Mouse (Mus musculus) limb, embryonic 13.5 days (tissue): ENCODE data around the gene Rab3d. TPM values are rescaled to one million over a fixed set of nuclear protein-coding genes. Genes with fewer than 3 reads are reported as not detected.
A peak's percentile ranks its signal among the peaks of the same experiment; 100 is the strongest.

Experiments
- ATAC-seq: fragments of 200-750 bp; cut with Nextera tagmentation; 2 replicates; pipeline ENCODE4 v1.8.0; 2017; ENCODE audit warnings: low read depth, moderate number of reproducible peaks, moderate TSS enrichment; ENCODE audit not compliant: low FRiP score
- H3K27ac ChIP-seq: fragments of 300-500 bp; sonication (generic); 2 replicates; pipeline ENCODE4 v1.5.1; 2015; ENCODE audit warnings: inconsistent platforms, mild to moderate bottlenecking, moderate library complexity
- H3K27me3 ChIP-seq: fragments of 300-500 bp; sonication (generic); 2 replicates; pipeline ENCODE4 v1.6.1; 2015; ENCODE audit warnings: mild to moderate bottlenecking, inconsistent platforms
- H3K36me3 ChIP-seq: fragments of 300-500 bp; sonication (generic); 2 replicates; pipeline ENCODE4 v1.6.1; 2015; ENCODE audit warnings: inconsistent platforms, mild to moderate bottlenecking, moderate library complexity
- H3K4me1 ChIP-seq: fragments of 300-500 bp; sonication (generic); 2 replicates; pipeline ENCODE4 v1.6.1; 2015; ENCODE audit warnings: inconsistent platforms
- H3K4me2 ChIP-seq: fragments of 300-500 bp; sonication (generic); replicated peaks from 2 replicates; pipeline ENCODE4 v1.6.1; 2015; ENCODE audit warnings: inconsistent platforms, mild to moderate bottlenecking, moderate library complexity
- H3K4me3 ChIP-seq: fragments of 300-500 bp; sonication (generic); 2 replicates; pipeline ENCODE4 v1.5.1; 2015; ENCODE audit warnings: moderate library complexity, mild to moderate bottlenecking, inconsistent platforms
- H3K9ac ChIP-seq: fragments of 300-500 bp; sonication (generic); 2 replicates; pipeline ENCODE4 v1.6.1; 2015; ENCODE audit warnings: mild to moderate bottlenecking, inconsistent platforms
- H3K9me3 ChIP-seq: fragments of 300-500 bp; sonication (generic); 2 replicates; pipeline ENCODE4 v1.6.1; 2016; ENCODE audit warnings: inconsistent platforms
- WGBS: fragments of 180-500 bp; shearing (Covaris S2); methylation state at CpG from one replicate; pipeline ENCODE4 v1.1.7; 2015; 5-methylcytosine and 5-hydroxymethylcytosine counted together
- polyA plus RNA-seq: library from polyadenylated mRNA; unstranded; fragments of >200 nt; fragmentation: Nextera tagmentation; extraction: Ambion mirVana; gene quantifications from 2 replicates; pipeline ENCODE4 v1.2.1, GENCODE M21; 2015

Rab3d gene
- polyA plus RNA-seq, 1 experiment from 2014 or later: 14.0 TPM

GRCm38 (mm10) chr9:21954635-21955034 is 36.6 kb upstream of the Rab3d start:
- H3K9me3 ChIP-seq: no peaks in the 10 kb centered on the region
- WGBS: 77% methylated on average over 3 of the region's 3 CpGs
- H3K4me1 ChIP-seq: peaks cover 7% of the 10 kb centered on the region
- peaks cover 11% of the 10 kb centered on the region for H3K27me3 ChIP-seq
- H3K9ac ChIP-seq: no peak overlapping the region
- H3K27ac ChIP-seq: no peak overlapping the region
- H3K4me2 ChIP-seq: peak overlapping the region; percentile 70
- H3K36me3 ChIP-seq: peaks cover 5% of the 10 kb centered on the region; the same call in 1 of the 2 replicates
- ATAC-seq: no peak
- no peak overlapping the region for H3K4me3 ChIP-seq

DNA sequence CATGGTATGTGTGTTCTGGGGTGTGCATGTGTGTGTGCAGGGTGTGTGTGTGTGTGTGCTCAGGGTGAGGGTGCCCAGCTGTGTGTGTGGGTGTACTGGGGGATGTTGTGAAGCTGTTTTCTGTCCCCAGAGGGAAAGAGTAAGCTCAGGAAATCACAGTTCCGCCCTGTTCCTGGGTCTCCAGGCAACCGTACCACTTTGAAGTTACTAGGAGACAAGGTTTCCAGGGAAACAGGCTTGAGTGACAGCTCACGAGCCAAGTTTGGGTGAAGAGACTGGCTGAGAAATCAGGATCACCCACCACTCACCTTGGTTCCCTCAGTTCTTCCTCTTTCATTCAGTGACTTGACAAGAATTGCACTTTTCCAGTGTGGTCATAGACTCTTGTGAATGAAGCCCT is 35.6 kb upstream of the Rab3d start:
- ATAC-seq: no peak
- Histone ChIP-seq H3K9ac (no peak overlapping the region), H3K36me3 (peaks cover 5% of the 10 kb centered on the region; the same call in 1 of the 2 replicates), H3K4me3 (no peak overlapping the region), H3K4me1 (peaks cover 7% of the 10 kb centered on the region), H3K9me3 (no peaks in the 10 kb centered on the region), H3K27me3 (peaks cover 4% of the 10 kb centered on the region), H3K27ac (no peak overlapping the region), H3K4me2 (no peak overlapping the region)
- 9% methylated on average over 3 of the region's 3 CpGs for WGBS

GRCm38 (mm10) chr9:21951977-21952376 is 34.0 kb upstream of the Rab3d start:
- WGBS: 74% methylated on average over 3 of the region's 3 CpGs
- Histone ChIP-seq H3K4me1 (peaks cover 11% of the 10 kb centered on the region), H3K27ac (no peak overlapping the region), H3K4me3 (no peak overlapping the region), H3K9me3 (no peaks in the 10 kb centered on the region), H3K4me2 (no peak overlapping the region), H3K9ac (no peak overlapping the region), H3K36me3 (no peaks in the 10 kb centered on the region), H3K27me3 (peaks cover 20% of the 10 kb centered on the region)
- no peak for ATAC-seq

DNA sequence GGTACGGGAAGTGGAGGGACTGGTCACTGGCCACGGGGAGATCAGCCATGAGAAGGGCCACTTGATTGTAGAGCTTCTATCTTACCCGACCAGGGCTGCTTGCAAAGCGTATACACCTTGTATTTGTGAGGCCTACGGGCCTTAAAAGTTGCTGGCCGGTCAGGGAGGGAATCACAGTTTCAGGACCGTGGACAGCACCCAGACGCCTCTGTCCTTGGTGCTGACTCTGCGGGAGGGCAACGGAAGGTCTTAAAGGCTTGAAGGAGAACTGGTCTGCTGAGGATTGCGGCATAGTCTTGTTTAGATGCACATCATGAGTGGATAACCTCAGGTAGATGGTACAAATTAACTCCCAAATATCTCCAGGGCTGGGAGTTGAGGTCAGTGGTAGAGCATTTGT is 32.3 kb upstream of the Rab3d start:
- H3K4me3 ChIP-seq: no peak overlapping the region
- H3K36me3 ChIP-seq: no peaks in the 10 kb centered on the region
- H3K9me3 ChIP-seq: no peaks in the 10 kb centered on the region
- H3K27me3 ChIP-seq: peaks cover 33% of the 10 kb centered on the region
- peaks cover 4% of the 10 kb centered on the region for H3K4me1 ChIP-seq
- ATAC-seq: no peak
- no peak overlapping the region for H3K27ac ChIP-seq
- 19% methylated on average over 11 of the region's 11 CpGs for WGBS
- no peak overlapping the region for H3K4me2 ChIP-seq
- H3K9ac ChIP-seq: no peak overlapping the region

DNA sequence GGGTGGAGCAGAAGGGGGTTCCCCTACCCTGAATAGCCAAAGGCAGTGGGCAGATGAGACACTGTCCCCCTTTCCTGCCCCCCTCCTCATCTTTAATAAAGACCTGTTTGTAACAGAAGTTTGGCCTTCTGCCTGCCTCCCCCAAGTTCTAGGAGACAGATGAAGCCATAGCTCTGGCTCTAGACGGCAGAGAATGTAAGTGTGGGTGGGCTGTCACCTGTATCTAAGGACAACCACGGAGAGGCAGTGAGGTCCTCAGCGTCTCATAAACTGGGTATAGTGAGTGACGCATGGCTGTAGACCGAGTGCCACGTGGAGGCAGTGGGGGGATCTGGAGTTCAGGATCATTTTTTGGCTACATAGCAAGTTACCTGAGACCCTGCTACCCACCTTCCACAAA is 30.8 kb upstream of the Rab3d start:
- 66% methylated on average over 6 of the region's 6 CpGs for WGBS
- H3K4me2 ChIP-seq: no peak overlapping the region
- no peaks in the 10 kb centered on the region for H3K36me3 ChIP-seq
- H3K4me1 ChIP-seq: peaks cover 4% of the 10 kb centered on the region
- H3K4me3 ChIP-seq: no peak overlapping the region
- H3K9me3 ChIP-seq: no peaks in the 10 kb centered on the region
- no peak for ATAC-seq
- no peak overlapping the region for H3K27ac ChIP-seq
- peaks cover 39% of the 10 kb centered on the region for H3K27me3 ChIP-seq
- no peak overlapping the region for H3K9ac ChIP-seq

GRCm38 (mm10) chr9:21948146-21948545 is 30.2 kb upstream of the Rab3d start:
- no peak overlapping the region for H3K27ac ChIP-seq
- ATAC-seq: no peak
- no peak overlapping the region for H3K4me3 ChIP-seq
- no peaks in the 10 kb centered on the region for H3K36me3 ChIP-seq
- H3K4me1 ChIP-seq: peaks cover 4% of the 10 kb centered on the region
- 55% methylated on average over 8 of the region's 8 CpGs for WGBS
- H3K4me2 ChIP-seq: no peak overlapping the region
- H3K9ac ChIP-seq: no peak overlapping the region
- H3K27me3 ChIP-seq: peaks cover 45% of the 10 kb centered on the region
- no peaks in the 10 kb centered on the region for H3K9me3 ChIP-seq

DNA sequence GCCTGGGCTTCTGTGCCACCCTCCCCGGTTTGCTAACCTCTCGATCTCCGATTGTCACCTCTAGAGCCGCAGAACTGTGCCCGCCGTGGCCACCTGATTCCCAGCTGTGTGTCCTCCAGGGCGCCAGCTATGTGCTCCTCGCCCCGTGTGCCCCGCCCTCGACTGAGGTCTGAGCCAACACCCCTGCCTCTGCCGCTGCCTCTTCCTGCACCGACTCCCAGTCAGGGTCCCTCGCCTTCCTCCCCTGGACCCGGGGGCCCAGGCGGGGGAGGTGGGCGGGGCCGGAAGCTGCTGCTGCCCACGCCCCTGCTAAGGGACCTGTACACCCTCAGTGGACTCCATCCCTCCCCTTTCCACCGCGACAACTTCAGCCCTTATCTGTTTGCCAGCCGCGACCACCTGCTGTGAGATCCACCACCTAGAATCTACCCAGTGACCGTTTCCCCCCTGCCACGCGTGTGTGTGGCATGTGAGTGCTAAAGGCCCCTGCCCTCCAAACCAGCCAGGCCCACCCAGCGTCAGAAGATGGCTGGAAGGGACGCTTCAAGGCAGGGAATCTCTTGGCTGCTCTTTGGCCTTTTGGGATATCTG is 29.6 kb upstream of the Rab3d start:
- 4% methylated on average over 26 of the region's 28 CpGs for WGBS
- Histone ChIP-seq H3K27me3 (peaks cover 46% of the 10 kb centered on the region), H3K9ac (no peak overlapping the region), H3K27ac (no peak overlapping the region), H3K4me1 (peaks cover 4% of the 10 kb centered on the region), H3K9me3 (no peaks in the 10 kb centered on the region), H3K4me3 (no peak overlapping the region), H3K4me2 (peak overlapping the region; percentile 27; the same call in 1 of the 2 replicates), H3K36me3 (no peaks in the 10 kb centered on the region)
- no peak for ATAC-seq

DNA sequence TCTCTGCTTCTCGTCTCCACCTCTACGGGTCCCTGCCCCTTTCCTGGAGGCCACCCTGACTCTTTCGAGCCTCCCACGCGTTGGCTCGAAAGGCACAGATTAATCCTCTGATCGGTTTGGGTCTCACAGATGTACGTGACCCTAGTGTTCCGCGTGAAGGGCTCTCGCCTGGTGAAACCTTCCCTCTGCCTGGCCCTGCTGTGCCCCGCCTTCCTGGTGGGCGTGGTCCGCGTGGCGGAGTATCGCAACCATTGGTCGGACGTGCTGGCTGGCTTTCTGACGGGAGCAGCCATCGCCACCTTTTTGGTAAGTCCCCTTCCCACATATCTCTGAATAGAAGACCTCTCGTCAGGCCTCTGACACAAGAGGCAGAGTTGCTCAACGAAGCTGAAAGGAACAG is 26.3 kb upstream of the Rab3d start:
- Histone ChIP-seq H3K9ac (no peak overlapping the region), H3K27ac (no peak overlapping the region)
- WGBS: 12% methylated on average over 23 of the region's 23 CpGs

GRCm38 (mm10) chr9:21943638-21944037 is 25.6 kb upstream of the Rab3d start:
- Histone ChIP-seq H3K4me1 (peaks cover 4% of the 10 kb centered on the region), H3K27ac (no peak overlapping the region), H3K4me3 (no peak overlapping the region), H3K4me2 (no peak overlapping the region), H3K36me3 (peaks cover 7% of the 10 kb centered on the region; the same call in 1 of the 2 replicates), H3K9ac (no peak overlapping the region), H3K27me3 (peaks cover 43% of the 10 kb centered on the region), H3K9me3 (no peaks in the 10 kb centered on the region)
- 49% methylated on average over 12 of the region's 12 CpGs for WGBS
- no peak for ATAC-seq

More for the DNA sequence above, 26.3 kb upstream of the Rab3d start:
- Histone ChIP-seq H3K27me3 (peaks cover 46% of the 10 kb centered on the region), H3K4me3 (no peak overlapping the region), H3K9me3 (no peaks in the 10 kb centered on the region), H3K36me3 (peaks cover 7% of the 10 kb centered on the region; the same call in 1 of the 2 replicates), H3K4me2 (0 out of 2 replicates have a peak overlapping the region, but pooled peaks have one; percentile 5), H3K4me1 (peaks cover 4% of the 10 kb centered on the region)
- no peak for ATAC-seq

- no peak for ATAC-seq
- Histone ChIP-seq H3K27me3 (peaks cover 37% of the 10 kb centered on the region), H3K4me1 (peaks cover 4% of the 10 kb centered on the region), H3K4me3 (no peak overlapping the region), H3K9ac (no peak overlapping the region), H3K27ac (no peak overlapping the region), H3K36me3 (peaks cover 7% of the 10 kb centered on the region; the same call in 1 of the 2 replicates), H3K4me2 (no peak overlapping the region), H3K9me3 (no peaks in the 10 kb centered on the region)
- WGBS: 74% methylated on average over 12 of the region's 12 CpGs
Measured at GRCm38 (mm10) chr9:21943046-21943445, 25.1 kb upstream of the Rab3d start.

DNA sequence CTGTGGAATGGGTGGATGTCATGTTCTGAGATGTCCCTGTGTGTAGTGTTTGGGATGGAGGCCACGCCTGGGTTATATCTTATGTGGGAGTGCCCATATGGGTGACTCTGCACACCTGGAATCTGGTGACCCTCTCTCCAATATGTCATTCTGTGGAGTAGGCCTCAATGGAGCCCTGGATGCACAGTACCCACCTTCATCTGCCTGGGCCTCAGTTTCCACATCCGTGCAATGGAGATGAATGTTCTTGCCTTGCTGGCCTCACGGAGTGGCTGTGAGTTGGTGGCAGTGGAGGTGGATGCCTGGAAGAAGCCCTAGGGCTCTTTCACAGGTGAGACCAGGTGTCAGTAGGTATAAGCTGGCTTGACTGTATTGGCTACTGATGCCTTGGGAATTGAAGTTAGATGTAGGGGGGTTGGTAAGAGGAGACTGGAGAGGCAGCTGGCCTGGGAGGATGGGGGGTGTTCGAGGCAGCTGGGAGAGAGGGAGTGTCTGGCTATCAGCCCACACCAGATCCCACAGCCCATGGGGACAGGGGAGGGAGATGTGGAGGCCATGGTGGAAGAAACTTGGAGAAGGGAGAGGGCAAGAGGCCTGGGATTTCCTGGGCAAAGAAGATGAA is 20.4 kb upstream of the Rab3d start:
- no peak for ATAC-seq
- Histone ChIP-seq H3K9me3 (no peaks in the 10 kb centered on the region), H3K4me3 (no peak overlapping the region), H3K4me2 (no peak overlapping the region), H3K27me3 (peaks cover 6% of the 10 kb centered on the region), H3K27ac (no peak overlapping the region), H3K4me1 (peaks cover 11% of the 10 kb centered on the region), H3K9ac (no peak overlapping the region), H3K36me3 (peaks cover 7% of the 10 kb centered on the region; the same call in 1 of the 2 replicates)
- 83% methylated on average over 4 of the region's 4 CpGs for WGBS

- ATAC-seq: no peak
- peak overlapping the region; percentile 75 for H3K4me2 ChIP-seq
- no peaks in the 10 kb centered on the region for H3K9me3 ChIP-seq
- 84% methylated on average over 4 of the region's 4 CpGs for WGBS
- H3K27me3 ChIP-seq: peaks cover 3% of the 10 kb centered on the region; the same call in 1 of the 2 replicates
- peaks cover 11% of the 10 kb centered on the region for H3K4me1 ChIP-seq
- H3K36me3 ChIP-seq: peaks cover 7% of the 10 kb centered on the region; the same call in 1 of the 2 replicates
- peak overlapping the region; percentile 61 for H3K4me3 ChIP-seq
- no peak overlapping the region for H3K27ac ChIP-seq
- no peak overlapping the region for H3K9ac ChIP-seq
Measured at GRCm38 (mm10) chr9:21937711-21938175, 19.8 kb upstream of the Rab3d start.
